Mouse (Mus musculus) adrenal gland, adult (tissue): ENCODE measurements at regions not wholly inside any gene's neighbourhood (a gene's known extent, or its start where the extent isn't known, plus 50 kb on each side); places are given as distances from the start of the nearest gene placed in this dataset.

Experiments
- DNase-seq, 2 experiments: peaks; one replicate each; pipeline ENCODE4 v3.0.0; 2022 to 2023; ENCODE audit warnings: low spot score in 1 of 2; ENCODE audit not compliant: inconsistent age in 2 of 2

GRCm38 (mm10) chr1:155041592-155041991, 57.8 kb downstream of the Ier5 start:
- no peak for DNase-seq

GRCm38 (mm10) chr1:155040939-155041371, 58.5 kb downstream of the Ier5 start:
- DNase-seq = no peak

- DNase-seq = peak in 1 of 2 experiments; percentile 26
Observed at GRCm38 (mm10) chr1:155040086-155040726, 59.2 kb downstream of the Ier5 start.

GRCm38 (mm10) chr1:155038631-155039625, 60.5 kb downstream of the Ier5 start:
- DNase-seq = peak in 1 of 2 experiments; percentile 28

- peak in 1 of 2 experiments; percentile 13 for DNase-seq
Observed at GRCm38 (mm10) chr1:155037479-155037878, 62.0 kb downstream of the Ier5 start.

GRCm38 (mm10) chr1:155030908-155031307, 68.5 kb downstream of the Ier5 start:
- DNase-seq = no peak

- no peak for DNase-seq
Observed at GRCm38 (mm10) chr1:155029195-155029879, 70.1 kb downstream of the Ier5 start.

- DNase-seq = peak in 1 of 2 experiments; percentile 49
Observed at GRCm38 (mm10) chr1:155028735-155029134, 70.7 kb downstream of the Ier5 start.

- DNase-seq = no peak
Observed at GRCm38 (mm10) chr1:155028147-155028546, 71.3 kb downstream of the Ier5 start.

- peak in 1 of 2 experiments; percentile 48 for DNase-seq
Observed at GRCm38 (mm10) chr1:155027583-155027982, 71.9 kb downstream of the Ier5 start.

GRCm38 (mm10) chr1:155025862-155026478, 73.5 kb downstream of the Ier5 start:
- DNase-seq = peak; percentile 64 to 93

- no peak for DNase-seq
Observed at GRCm38 (mm10) chr1:155023324-155023723, 76.1 kb downstream of the Ier5 start.

- DNase-seq = no peak
Observed at GRCm38 (mm10) chr1:155015669-155016068, 83.8 kb downstream of the Ier5 start.

- no peak for DNase-seq
Observed at GRCm38 (mm10) chr1:155014944-155015343, 84.5 kb downstream of the Ier5 start.

GRCm38 (mm10) chr1:155013784-155014183, 85.7 kb downstream of the Ier5 start:
- no peak for DNase-seq

GRCm38 (mm10) chr1:155013361-155013760, 86.1 kb downstream of the Ier5 start:
- DNase-seq = no peak

- peak; percentile 86 to 95 for DNase-seq
Observed at GRCm38 (mm10) chr1:155006539-155007486, 92.6 kb downstream of the Ier5 start.

- no peak for DNase-seq
Observed at GRCm38 (mm10) chr1:155006099-155006498, 93.3 kb downstream of the Ier5 start.

- DNase-seq = no peak
Observed at GRCm38 (mm10) chr1:155000301-155000700, 99.1 kb downstream of the Ier5 start.
